Mouse (Mus musculus) embryonic facial prominence, embryonic 14.5 days (tissue): ENCODE measurements around the gene Sap30. TPM values are rescaled to one million over a fixed set of nuclear protein-coding genes. Genes with fewer than 3 reads are reported as not detected.
A peak's percentile ranks its signal among the peaks of the same experiment; 100 is the strongest.

Experiments
- ATAC-seq: fragments of 200-750 bp; cut with Nextera tagmentation; 2 replicates; pipeline ENCODE4 v1.8.0; 2017; ENCODE audit warnings: low read depth, moderate number of reproducible peaks, moderate TSS enrichment
- DNase-seq: peaks from one replicate; pipeline ENCODE4 v3.0.0-alpha.2; 2015; ENCODE audit warnings: low spot score
- H3K27ac ChIP-seq: fragments of 300-500 bp; sonication (generic); replicated peaks from 2 replicates; pipeline ENCODE4 v1.5.1; 2014; ENCODE audit warnings: low read depth, mild to moderate bottlenecking, low read length, moderate library complexity
- H3K27me3 ChIP-seq: fragments of 300-500 bp; sonication (generic); replicated peaks from 2 replicates; pipeline ENCODE4 v1.6.1; 2014; ENCODE audit warnings: low read length; ENCODE audit not compliant: control insufficient read depth, insufficient read depth
- H3K36me3 ChIP-seq: fragments of 300-500 bp; sonication (generic); 2 replicates; pipeline ENCODE4 v1.6.1; 2014; ENCODE audit warnings: low read length, mixed read lengths; ENCODE audit not compliant: control insufficient read depth, insufficient read depth
- H3K4me1 ChIP-seq: fragments of 300-500 bp; sonication (generic); 2 replicates; pipeline ENCODE4 v1.6.1; 2014; ENCODE audit warnings: antibody characterized with exemption, low read length; ENCODE audit not compliant: control insufficient read depth, insufficient read depth
- H3K4me2 ChIP-seq: fragments of 300-500 bp; sonication (generic); 2 replicates; pipeline ENCODE4 v1.6.1; 2014; ENCODE audit warnings: low read depth, mild to moderate bottlenecking, low read length, moderate library complexity, mixed read lengths
- H3K4me3 ChIP-seq: fragments of 300-500 bp; sonication (generic); 2 replicates; pipeline ENCODE4 v1.5.1; 2014; ENCODE audit warnings: low read depth, mild to moderate bottlenecking, low read length
- H3K9ac ChIP-seq: fragments of 300-500 bp; sonication (generic); 2 replicates; pipeline ENCODE4 v1.6.1; 2014; ENCODE audit warnings: low read depth, mild to moderate bottlenecking, low read length, moderate library complexity, mixed read lengths
- H3K9me3 ChIP-seq: fragments of 300-500 bp; sonication (generic); 2 replicates; pipeline ENCODE4 v1.6.1; 2016; ENCODE audit warnings: low read length; ENCODE audit not compliant: control insufficient read depth
- WGBS: fragments of 180-500 bp; shearing (Covaris S2); extraction: QIAGEN DNeasy Blood & Tissue Kit; methylation state at CpG from one replicate; pipeline ENCODE4 v1.1.7; 2014; 5-methylcytosine and 5-hydroxymethylcytosine counted together
- polyA plus RNA-seq: library from polyadenylated mRNA; unstranded; fragments of >200 nt; fragmentation: Nextera tagmentation; extraction: Ambion mirVana; gene quantifications from 2 replicates; pipeline ENCODE4 v1.2.1, GENCODE M21; 2014

Gene Sap30
- polyA plus RNA-seq, 1 experiment from 2014 or later = 32.8 TPM

GRCm38 (mm10) chr8:57443289-57443688, 44.4 kb downstream of the Sap30 start:
- H3K36me3 ChIP-seq = no peaks in the 10 kb centered on the region
- no peaks in the 10 kb centered on the region for H3K27me3 ChIP-seq
- H3K4me3 ChIP-seq = no peak overlapping the region
- 52% methylated on average over 4 of the region's 4 CpGs for WGBS
- no peaks in the 10 kb centered on the region for H3K4me1 ChIP-seq
- no peak overlapping the region for H3K4me2 ChIP-seq
- H3K9ac ChIP-seq = no peak overlapping the region
- H3K27ac ChIP-seq = no peak overlapping the region
- no peak for DNase-seq
- no peaks in the 10 kb centered on the region for H3K9me3 ChIP-seq
- no peak for ATAC-seq

- Histone ChIP-seq H3K9me3 (no peaks in the 10 kb centered on the region), H3K27ac (no peak overlapping the region), H3K4me3 (no peak overlapping the region), H3K9ac (no peak overlapping the region), H3K4me2 (no peak overlapping the region), H3K27me3 (no peaks in the 10 kb centered on the region), H3K36me3 (no peaks in the 10 kb centered on the region), H3K4me1 (no peaks in the 10 kb centered on the region)
- WGBS = 82% methylated on average over 5 of the region's 5 CpGs
- no peak for ATAC-seq
- DNase-seq = no peak
These were observed 46.1 kb downstream of the Sap30 start for GRCm38 (mm10) chr8:57441556-57441955.

- Histone ChIP-seq H3K4me3 (no peak overlapping the region), H3K4me1 (peaks cover 3% of the 10 kb centered on the region; the same call in 1 of the 2 replicates), H3K9me3 (no peaks in the 10 kb centered on the region), H3K9ac (no peak overlapping the region), H3K27ac (no peak overlapping the region), H3K27me3 (no peaks in the 10 kb centered on the region), H3K36me3 (no peaks in the 10 kb centered on the region), H3K4me2 (no peak overlapping the region)
- 51% methylated on average over 4 of the region's 4 CpGs for WGBS
- no peak for ATAC-seq
- no peak for DNase-seq
These were observed 46.5 kb downstream of the Sap30 start for GRCm38 (mm10) chr8:57441131-57441530.

GRCm38 (mm10) chr8:57436437-57436796, 51.2 kb downstream of the Sap30 start:
- Histone ChIP-seq H3K4me3 (no peak overlapping the region), H3K4me2 (peak overlapping the region; percentile 38), H3K36me3 (no peaks in the 10 kb centered on the region), H3K9me3 (no peaks in the 10 kb centered on the region), H3K4me1 (peaks cover 9% of the 10 kb centered on the region), H3K9ac (no peak overlapping the region), H3K27ac (peak overlapping the region; percentile 56; the same call in 1 of the 2 replicates), H3K27me3 (no peaks in the 10 kb centered on the region; the same call in 1 of the 2 replicates)
- 55% methylated on average over 9 of the region's 9 CpGs for WGBS
- ATAC-seq (no peak), DNase-seq (no peak)

- Histone ChIP-seq H3K4me3 (no peak overlapping the region), H3K27me3 (no peaks in the 10 kb centered on the region; the same call in 1 of the 2 replicates), H3K27ac (peak overlapping the region; percentile 56), H3K4me1 (peaks cover 9% of the 10 kb centered on the region), H3K9ac (no peak overlapping the region), H3K9me3 (no peaks in the 10 kb centered on the region), H3K36me3 (no peaks in the 10 kb centered on the region), H3K4me2 (peak overlapping the region; percentile 38)
- ATAC-seq = no peak
- 28% methylated on average over 18 of the region's 18 CpGs for WGBS
- peak; percentile 87 for DNase-seq
These were observed 51.8 kb downstream of the Sap30 start for GRCm38 (mm10) chr8:57435768-57436436.

GRCm38 (mm10) chr8:57432802-57433201, 54.9 kb downstream of the Sap30 start:
- peaks cover 9% of the 10 kb centered on the region for H3K4me1 ChIP-seq
- no peak overlapping the region for H3K4me2 ChIP-seq
- ATAC-seq (no peak), DNase-seq (no peak)
- peaks cover 8% of the 10 kb centered on the region for H3K27me3 ChIP-seq
- H3K27ac ChIP-seq = no peak overlapping the region
- H3K9ac ChIP-seq = no peak overlapping the region
- H3K36me3 ChIP-seq = no peaks in the 10 kb centered on the region
- H3K4me3 ChIP-seq = no peak overlapping the region
- H3K9me3 ChIP-seq = no peaks in the 10 kb centered on the region
- 84% methylated on average over 5 of the region's 5 CpGs for WGBS

Other genes with a start within 250 kb of the Sap30 start
- 2.9 and 3.6 TPM in 2 replicates for gene Hand2, start 166.9 kb downstream of the Sap30 start, polyA plus RNA-seq
- gene Scrg1, start 31.9 kb downstream of the Sap30 start, polyA plus RNA-seq = 8.3 and 10.0 TPM in 2 replicates
- gene Hmgb2, start 24.0 kb upstream of the Sap30 start, polyA plus RNA-seq = 258 and 290 TPM in 2 replicates
- gene Galnt7, start 165.2 kb upstream of the Sap30 start, polyA plus RNA-seq = 13.0 and 14.1 TPM in 2 replicates